Mouse (Mus musculus): ENCODE measurements around the gene Myo7a. TPM values are rescaled to one million over a fixed set of nuclear protein-coding genes. Genes with fewer than 3 reads are reported as not detected.

Myo7a gene
- total RNA-seq (2023): 2.4 TPM

GRCm38 (mm10) chr7:98119179-98119960 lies at the start of gene Myo7a:
Myo7a (minus strand) TSS chr7:98119524.

GRCm38 (mm10) chr7:98145402-98145801 lies 26.1 kb upstream of the Myo7a start, which contains the start of gene Omp:
Omp (minus strand) TSS chr7:98145502.

Other genes with a start within 250 kb of the Myo7a start
- not detected for gene Gdpd4, start 199.6 kb downstream of the Myo7a start, total RNA-seq (2023)
- 0.35 TPM for gene Omp, start 26.0 kb upstream of the Myo7a start, total RNA-seq (2023)
- 1.1 TPM for gene Capn5, start 58.8 kb upstream of the Myo7a start, total RNA-seq (2023)
- not detected for gene B3gnt6, start 80.0 kb upstream of the Myo7a start, total RNA-seq (2023)
- 6.9 TPM for gene Acer3, start 201.7 kb upstream of the Myo7a start, total RNA-seq (2023)
- gene Tsku, start 241.8 kb upstream of the Myo7a start, total RNA-seq (2023): not detected